Mouse (Mus musculus) adrenal gland, postnatal 4 days (tissue): ENCODE data around the gene Ypel3. TPM values are rescaled to one million over a fixed set of nuclear protein-coding genes. Genes with fewer than 3 reads are reported as not detected.

ENCODE experiments used
- DNase-seq, 2 experiments: peaks; one replicate each; pipeline ENCODE4 v3.0.0; 2021 to 2022; ENCODE audit warnings: low spot score in 2 of 2, mixed read lengths in 2 of 2
- total RNA-seq, 2 experiments: library from RNA; stranded (reverse); gene quantifications; 2 replicates each; pipeline ENCODE4 v1.2.3; 2021

Gene Ypel3
- total RNA-seq, 2 experiments from 2014 or later = 112 to 122 TPM

GRCm38 (mm10) chr7:126791851-126792720 is 15.3 kb downstream of the Ypel3 start, which contains the start of gene Ppp4c:
Gene Ppp4c (minus strand): TSS chr7:126792496.
- peak; percentile 86 to 93 for DNase-seq

- DNase-seq = no peak
Measured at GRCm38 (mm10) chr7:126792721-126793443, 16.1 kb downstream of the Ypel3 start.

DNA sequence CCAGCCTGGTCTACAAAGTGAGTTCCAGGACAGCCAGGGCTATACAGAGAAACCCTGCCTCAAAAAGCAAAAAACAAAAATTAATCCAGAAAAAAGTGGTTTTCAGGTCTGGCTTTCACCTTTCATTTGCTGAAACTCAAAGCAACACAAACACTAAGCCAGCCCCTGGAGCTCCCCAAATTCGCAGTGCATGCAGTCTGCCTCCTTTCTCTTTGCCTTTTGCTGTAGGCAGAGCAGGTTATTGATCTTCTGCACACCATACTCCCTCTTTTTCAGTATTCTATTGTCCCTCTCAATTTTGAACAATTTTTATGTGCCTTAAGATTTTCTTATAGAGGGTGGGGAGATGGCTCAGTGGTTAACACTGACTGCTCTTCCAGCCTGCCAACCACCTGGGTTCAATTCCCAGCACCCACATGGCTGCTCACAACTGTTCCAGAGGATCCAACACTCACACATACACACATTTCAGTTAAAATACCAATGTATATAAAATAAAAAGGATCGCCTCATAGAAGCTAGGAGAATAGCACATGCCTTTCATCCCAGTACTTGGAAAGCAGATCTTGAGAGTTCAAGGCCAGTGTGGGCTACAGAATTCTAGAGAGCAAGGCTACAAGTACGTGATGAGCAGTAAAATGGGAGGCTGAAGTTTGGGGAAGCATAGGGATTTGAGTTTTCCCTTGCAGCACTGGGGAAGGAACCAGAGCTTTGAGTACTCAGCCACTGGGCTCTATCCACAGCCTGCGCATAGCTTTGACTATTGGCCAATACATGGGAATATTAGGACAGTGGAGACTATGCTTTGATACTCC is 16.9 kb downstream of the Ypel3 start:
- DNase-seq = no peak

DNA sequence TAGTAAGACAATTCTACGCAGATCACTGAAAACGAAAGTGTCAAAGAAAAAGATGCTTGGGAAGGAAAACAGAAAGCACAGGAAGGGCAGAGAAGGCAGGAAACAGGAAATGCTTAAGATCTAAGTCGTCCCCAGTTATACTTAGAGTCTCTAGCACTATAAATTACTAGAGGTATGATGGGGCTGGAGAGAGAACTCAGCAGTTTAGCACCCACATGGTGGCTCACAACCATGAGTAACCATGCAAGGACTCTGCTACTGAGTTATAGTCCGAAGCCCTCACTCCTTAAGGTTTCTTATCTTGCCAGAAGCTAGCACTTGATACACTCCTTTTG is 17.5 kb downstream of the Ypel3 start:
- DNase-seq = no peak

DNA sequence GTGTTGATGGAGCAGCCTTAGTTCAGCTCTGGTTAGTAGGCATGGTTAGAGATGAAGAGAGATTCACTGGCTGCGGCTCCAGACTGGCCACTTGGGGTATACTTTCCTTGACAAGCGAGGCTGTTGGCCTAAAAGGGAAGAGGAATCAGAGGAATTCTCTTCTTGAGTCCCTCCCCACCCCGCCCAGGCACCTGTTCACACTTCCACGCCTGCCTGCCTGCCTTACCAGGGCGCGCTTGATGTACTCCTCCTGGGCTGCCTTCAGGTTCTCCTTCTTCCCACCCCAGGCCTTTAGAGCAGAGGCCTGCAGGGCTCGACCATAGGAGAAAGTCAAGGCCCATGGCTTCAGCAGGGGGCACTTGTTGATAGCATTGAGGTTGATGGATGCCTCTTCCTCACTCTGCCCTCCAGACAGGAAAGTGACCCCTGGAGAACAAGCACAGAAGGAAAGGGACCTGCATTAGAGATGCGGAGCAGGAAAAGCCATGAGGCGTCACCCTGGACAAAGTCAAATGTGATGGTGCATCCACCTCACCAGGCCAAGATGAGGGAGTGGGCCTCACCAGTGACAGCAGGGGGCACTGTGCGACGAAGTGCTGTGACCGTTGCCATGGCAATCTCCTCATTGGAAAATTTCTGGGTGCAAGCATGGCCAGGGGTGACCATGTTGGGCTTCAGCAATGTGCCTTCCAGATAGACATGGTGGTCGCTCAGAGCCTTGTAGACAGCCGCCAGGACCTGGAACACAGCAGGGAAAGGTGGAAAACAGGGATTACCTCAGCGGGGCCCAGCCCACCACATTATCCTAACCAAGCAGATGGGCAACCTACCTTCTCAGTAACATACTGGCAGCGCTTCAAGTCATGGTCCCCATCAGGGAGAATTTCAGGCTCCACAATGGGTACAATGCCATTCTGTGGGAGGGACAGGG is 18.9 kb downstream of the Ypel3 start:
- no peak for DNase-seq

DNA sequence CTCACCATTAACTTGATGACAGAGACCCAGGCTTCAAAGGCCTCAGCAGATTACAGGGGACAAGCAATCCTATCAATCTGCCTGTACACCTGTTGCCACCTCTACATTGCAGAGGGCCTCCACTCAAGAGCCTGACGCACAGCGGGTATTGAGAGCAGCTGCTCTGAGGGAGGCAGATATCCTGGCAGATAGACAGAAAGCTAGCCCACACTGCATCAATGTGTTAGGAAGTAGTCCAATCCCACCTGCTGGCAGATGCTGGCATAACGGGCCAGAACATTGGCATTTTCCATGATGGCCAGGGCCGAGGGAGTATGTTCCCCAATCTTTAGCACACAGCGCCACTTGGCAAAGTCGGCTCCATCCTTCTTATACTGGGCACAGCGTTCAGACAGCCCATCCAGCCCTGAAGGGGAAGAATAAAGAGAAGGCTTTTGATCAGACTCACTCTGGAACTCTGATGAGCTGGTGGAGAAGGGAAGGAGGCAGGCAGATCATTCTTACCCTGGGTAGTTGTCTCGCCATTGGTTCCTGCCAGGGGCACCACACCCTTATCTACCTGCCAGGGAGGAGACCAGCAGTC is 19.7 kb downstream of the Ypel3 start:
- DNase-seq = no peak

DNA sequence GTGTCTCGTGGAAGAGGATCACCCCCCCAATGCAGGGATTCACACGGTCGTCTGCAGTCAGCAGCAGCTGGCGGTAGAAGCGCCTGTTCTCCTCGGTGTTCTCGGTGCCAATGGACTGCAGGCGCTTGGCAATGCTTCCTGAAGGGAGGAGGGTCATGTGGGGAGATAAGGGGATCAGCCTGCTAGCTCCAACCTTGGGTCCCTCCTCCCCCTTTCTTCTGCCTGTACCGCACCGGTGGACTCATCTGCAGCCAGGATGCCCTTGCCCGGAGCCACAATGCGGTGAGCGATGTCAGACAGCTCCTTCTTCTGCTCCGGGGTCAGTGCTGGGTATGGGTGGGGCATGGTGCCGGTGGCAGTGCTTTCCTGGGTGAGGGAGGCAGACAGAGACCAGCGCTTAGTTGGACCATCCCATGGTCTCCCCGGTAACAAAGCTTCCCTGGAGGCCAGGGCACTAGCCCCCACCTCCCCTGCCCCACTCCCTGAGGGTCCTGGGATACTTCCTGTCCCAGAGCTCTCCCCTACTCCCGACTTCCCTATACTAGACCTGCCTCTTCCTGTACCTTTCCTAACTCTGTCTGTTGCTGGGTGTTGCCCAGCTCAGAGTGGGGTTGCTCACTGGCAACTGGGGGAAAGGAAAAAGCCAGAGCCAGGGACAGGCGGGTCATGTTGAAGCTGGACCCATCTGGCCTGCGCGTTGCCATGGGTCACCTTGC is 20.8 kb downstream of the Ypel3 start, which contains the start of gene Fam57b:
Gene Fam57b, plus strand, starts transcription at position 258 of the 716 bp plus-strand sequence.
- peak in 1 of 2 experiments; percentile 52 for DNase-seq

- no peak for DNase-seq
Measured at GRCm38 (mm10) chr7:126798127-126799049, 21.6 kb downstream of the Ypel3 start.

GRCm38 (mm10) chr7:126799050-126799467 is 22.3 kb downstream of the Ypel3 start:
- DNase-seq = peak; percentile 91 to 95

DNA sequence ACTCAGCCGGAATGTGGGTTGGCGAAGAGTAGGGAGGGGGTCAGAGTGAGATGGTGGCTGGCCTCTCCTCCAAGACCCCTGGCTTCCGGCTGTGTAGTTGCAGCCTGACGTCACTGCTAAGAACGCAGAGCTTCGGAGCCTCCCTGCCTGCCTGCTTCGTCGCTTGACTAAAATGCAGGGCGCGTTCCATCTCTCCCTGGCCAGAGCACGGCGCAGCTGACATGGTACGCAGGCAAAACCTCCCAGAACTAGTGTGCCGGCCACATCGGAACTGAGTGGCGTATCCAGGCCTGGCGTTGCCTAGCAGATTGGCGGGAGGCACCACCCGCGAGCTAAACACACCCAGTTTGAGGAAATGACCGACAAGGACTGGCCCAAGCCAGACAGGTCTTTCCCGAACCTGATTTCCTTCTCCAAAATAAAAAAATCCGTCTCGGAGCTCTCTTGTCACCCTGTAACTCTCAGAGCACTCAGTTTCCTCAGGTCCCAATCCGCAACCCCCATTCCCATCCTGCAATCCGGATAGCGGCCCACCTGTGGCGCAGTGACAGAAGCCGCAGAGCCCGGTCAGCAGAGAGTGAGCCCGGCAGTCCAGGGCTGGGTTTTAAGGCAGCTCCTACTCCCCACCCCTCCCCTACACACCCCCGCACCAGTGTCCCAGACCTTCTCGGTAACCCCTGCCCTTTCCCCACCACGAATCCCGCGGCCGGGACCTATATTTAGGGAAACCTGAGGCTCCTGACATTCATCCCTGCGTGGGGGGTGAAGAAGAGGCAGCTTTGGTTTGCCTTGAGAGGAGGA is 22.9 kb downstream of the Ypel3 start:
- no peak for DNase-seq

DNA sequence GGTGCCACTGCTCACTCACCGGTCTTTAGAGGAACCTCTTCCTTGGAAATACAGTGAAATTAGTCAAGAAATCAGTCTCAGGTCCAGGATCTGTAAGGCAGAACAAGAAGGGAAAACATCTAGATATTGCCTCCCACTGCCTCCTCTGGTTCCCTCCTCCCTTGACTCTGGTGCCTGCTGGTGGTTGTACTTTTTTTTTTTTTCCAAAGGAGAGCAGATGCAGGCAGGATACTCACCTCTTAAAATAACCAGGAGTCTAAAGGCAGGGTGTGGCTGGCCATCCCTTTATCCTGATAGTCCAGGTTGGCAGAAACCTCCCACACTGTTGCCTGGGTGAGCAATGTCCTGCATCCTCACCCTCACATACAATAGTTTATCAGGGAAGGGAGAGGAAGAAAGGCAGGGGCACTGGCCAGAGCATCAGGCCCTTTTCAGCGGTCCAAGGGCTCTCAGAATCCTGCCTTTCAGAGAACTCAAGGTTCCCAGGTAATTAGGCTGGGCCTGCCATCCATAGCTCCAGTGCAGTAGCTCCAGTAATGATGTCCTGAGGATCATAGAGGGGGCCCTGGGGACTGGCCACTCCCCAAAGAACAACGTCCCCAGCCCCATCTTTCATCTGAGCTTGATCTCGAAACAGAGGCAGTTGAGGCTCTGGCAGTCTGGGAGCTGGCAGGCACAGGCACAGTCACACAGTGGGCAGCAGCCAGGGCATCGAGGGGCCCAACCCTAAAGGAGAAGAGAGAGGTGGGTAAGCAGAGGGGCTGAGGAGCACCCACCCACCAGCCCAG is 23.7 kb downstream of the Ypel3 start:
- no peak for DNase-seq

DNA sequence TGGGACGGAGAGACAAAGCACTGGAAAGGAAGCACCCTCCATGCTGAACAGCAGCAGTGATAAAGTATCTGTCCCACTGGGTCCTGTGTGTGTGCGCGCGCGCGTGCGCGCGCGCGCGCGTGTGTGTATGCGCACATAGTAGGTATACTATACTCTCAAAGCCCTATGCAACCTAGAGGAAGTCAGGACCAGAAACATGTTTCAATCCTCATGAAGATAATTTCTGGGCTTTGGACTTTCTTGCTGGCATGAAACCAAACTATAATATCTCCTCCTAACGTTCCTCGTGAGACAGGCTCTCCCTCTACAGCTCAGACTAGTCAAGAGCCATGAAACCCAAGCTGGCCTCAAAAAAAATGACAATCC is 24.3 kb downstream of the Ypel3 start:
- no peak for DNase-seq

DNA sequence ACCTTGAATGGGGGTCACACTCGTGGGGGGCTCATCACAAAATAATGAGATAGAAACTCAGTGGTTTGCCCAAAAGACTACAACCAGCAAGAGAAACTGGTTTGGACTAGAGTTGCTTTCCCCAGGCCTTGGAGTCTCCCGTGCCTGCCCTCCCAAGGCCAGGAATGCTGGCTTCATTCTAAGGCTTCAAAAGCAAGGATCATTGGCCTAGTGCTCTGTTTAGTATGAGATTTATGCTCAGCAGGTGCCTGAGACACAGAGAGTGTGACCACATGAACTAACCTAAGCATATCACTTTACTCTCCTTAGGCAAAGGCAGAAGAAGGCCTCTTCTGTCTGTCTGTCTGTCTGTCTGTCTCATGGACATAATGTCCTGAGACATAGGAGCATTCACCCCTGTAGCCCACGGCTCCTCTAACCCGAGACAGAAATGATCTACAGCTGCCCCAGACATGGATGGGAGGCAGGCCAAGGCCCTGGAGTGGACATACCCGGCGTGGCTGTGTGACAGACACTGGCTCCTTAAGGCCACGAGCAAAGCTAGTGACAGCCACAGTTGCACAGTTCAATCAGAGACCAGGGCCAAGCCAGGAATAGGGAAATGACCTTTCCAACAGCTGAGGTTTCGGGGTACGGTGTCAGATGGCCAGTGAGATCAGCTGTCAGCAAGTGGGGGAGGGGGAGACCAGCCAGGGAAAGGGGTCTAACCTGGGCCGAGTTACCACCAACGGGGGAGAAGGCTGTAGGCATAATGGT is 25.6 kb downstream of the Ypel3 start:
- no peak for DNase-seq

DNA sequence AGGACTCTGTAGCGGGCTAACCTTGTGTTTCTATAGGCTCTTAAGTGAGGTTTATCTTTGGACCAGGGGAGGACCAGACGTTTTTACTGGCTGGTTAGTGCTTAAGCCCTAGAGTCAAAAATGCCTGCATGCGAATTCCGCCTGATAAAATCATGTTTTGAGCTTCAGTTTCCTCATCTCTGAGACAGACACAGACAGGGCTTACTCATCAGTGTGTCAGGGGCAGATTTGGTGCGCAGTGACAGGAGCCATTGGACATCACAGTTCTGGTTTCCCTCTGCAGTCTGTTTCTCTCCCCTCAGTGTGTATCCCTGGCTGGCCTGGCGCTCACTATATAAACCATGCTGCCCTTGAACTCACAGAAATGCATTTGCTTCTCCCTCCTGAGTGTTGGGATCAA is 26.4 kb downstream of the Ypel3 start:
- DNase-seq = no peak

GRCm38 (mm10) chr7:126803751-126804150 is 27.0 kb downstream of the Ypel3 start:
- DNase-seq = no peak

DNA sequence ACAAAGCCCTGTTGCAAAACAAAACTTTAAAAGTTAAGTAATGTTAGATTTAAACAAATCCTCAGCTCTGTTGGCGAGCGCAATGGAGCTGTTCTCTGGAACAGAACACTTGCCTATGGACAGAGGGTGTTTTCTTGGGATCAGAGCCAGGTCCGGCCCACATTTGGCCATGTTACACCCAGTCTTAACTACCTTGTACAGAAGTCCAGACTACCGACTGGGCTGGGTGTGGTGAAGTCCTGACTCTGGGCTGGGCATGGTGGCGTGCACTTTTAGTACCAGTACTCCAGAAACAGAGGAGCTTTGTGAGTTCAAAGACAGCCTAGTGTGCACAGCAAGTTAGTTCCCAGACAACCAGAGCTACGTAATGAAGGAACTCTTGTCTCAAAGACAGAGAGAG is 30.2 kb downstream of the Ypel3 start:
- DNase-seq = no peak
